Mouse (Mus musculus): ENCODE data around the gene Ppip5k2.
"Not testable (repeated sequence)": the region's sequence is repeated elsewhere in the genome, so short reads cannot be mapped to it uniquely, and the experiment has no call there.

Ppip5k2 gene

GRCm38 (mm10) chr1:97769904-97770753 is at the start of gene Ppip5k2, which contains the start of gene Gin1:
Gene Ppip5k2 (minus strand): TSS chr1:97770411.
Gene Gin1 (plus strand): TSS chr1:97770172.
- peak; percentile 98 for DNase-seq (ENCODE audit: low read depth)

GRCm38 (mm10) chr1:97809255-97809912 is 39.2 kb upstream of the Ppip5k2 start:
- DNase-seq (ENCODE audit: low read depth): peak; percentile 76

- peak; percentile 88 for DNase-seq (ENCODE audit: low read depth)
Measured at GRCm38 (mm10) chr1:97804520-97804919, 34.3 kb upstream of the Ppip5k2 start.

GRCm38 (mm10) chr1:97802207-97802902 is 32.1 kb upstream of the Ppip5k2 start:
- peak; percentile 78 for DNase-seq (ENCODE audit: low read depth)

GRCm38 (mm10) chr1:97795936-97796335 is 25.7 kb upstream of the Ppip5k2 start:
- DNase-seq (ENCODE audit: low read depth): no peak

GRCm38 (mm10) chr1:97794110-97794509 is 23.9 kb upstream of the Ppip5k2 start:
- no peak for DNase-seq (ENCODE audit: low read depth)

GRCm38 (mm10) chr1:97788490-97788889 is 18.3 kb upstream of the Ppip5k2 start:
- no peak for DNase-seq (ENCODE audit: low read depth)

GRCm38 (mm10) chr1:97787674-97788073 is 17.5 kb upstream of the Ppip5k2 start:
- no peak for DNase-seq (ENCODE audit: low read depth)

GRCm38 (mm10) chr1:97785685-97786393 is 15.6 kb upstream of the Ppip5k2 start:
- DNase-seq (ENCODE audit: low read depth): no peak

- DNase-seq (ENCODE audit: low read depth): no peak
Measured at GRCm38 (mm10) chr1:97784928-97785327, 14.7 kb upstream of the Ppip5k2 start.

- DNase-seq (ENCODE audit: low read depth): peak; percentile 58
Measured at GRCm38 (mm10) chr1:97781674-97782073, 11.5 kb upstream of the Ppip5k2 start.

GRCm38 (mm10) chr1:97773973-97774372 is 3.8 kb upstream of the Ppip5k2 start:
- no peak for DNase-seq (ENCODE audit: low read depth)

GRCm38 (mm10) chr1:97773362-97773761 is 3.2 kb upstream of the Ppip5k2 start:
- no peak for DNase-seq (ENCODE audit: low read depth)

GRCm38 (mm10) chr1:97771727-97772126 is 1.5 kb upstream of the Ppip5k2 start:
- DNase-seq (ENCODE audit: low read depth): no peak

GRCm38 (mm10) chr1:97771118-97771517 is 907 bp upstream of the Ppip5k2 start:
- peak; percentile 79 for DNase-seq (ENCODE audit: low read depth)

GRCm38 (mm10) chr1:97769294-97769903 is 812 bp downstream of the Ppip5k2 start:
- DNase-seq (ENCODE audit: low read depth): peak; percentile 71

- DNase-seq (ENCODE audit: low read depth): peak; percentile 73
Measured at GRCm38 (mm10) chr1:97768906-97769293, 1.3 kb downstream of the Ppip5k2 start.

- peak; percentile 15 for DNase-seq (ENCODE audit: low read depth)
Measured at GRCm38 (mm10) chr1:97768089-97768488, 2.1 kb downstream of the Ppip5k2 start.

GRCm38 (mm10) chr1:97765712-97766111 is 4.5 kb downstream of the Ppip5k2 start:
- DNase-seq (ENCODE audit: low read depth): not testable (repeated sequence)

- DNase-seq (ENCODE audit: low read depth): no peak
Measured at GRCm38 (mm10) chr1:97761477-97761876, 8.7 kb downstream of the Ppip5k2 start.

GRCm38 (mm10) chr1:97760598-97760997 is 9.6 kb downstream of the Ppip5k2 start:
- no peak for DNase-seq (ENCODE audit: low read depth)
